Mouse (Mus musculus) heart, postnatal 0 days (tissue): ENCODE data around the gene Mmel1. TPM values are rescaled to one million over a fixed set of nuclear protein-coding genes. Genes with fewer than 3 reads are reported as not detected.

ENCODE experiments used
- ATAC-seq: fragments of 200-750 bp; cut with Nextera tagmentation; 2 replicates; pipeline ENCODE4 v1.8.0; 2017; ENCODE audit warnings: low read depth, moderate number of reproducible peaks, moderate library complexity; ENCODE audit not compliant: insufficient read depth
- DNase-seq: peaks from one replicate; pipeline ENCODE4 v3.0.0-alpha.2; 2016; ENCODE audit warnings: low spot score
- H3K27ac ChIP-seq: fragments of 300-500 bp; sonication (generic); 2 replicates; pipeline ENCODE4 v1.5.1; 2014; ENCODE audit warnings: low read depth, mild to moderate bottlenecking
- H3K27me3 ChIP-seq: fragments of 300-500 bp; sonication (generic); 2 replicates; pipeline ENCODE4 v1.6.1; 2014; ENCODE audit warnings: low read length, mixed read lengths; ENCODE audit not compliant: control insufficient read depth, insufficient read depth
- H3K36me3 ChIP-seq: fragments of 300-500 bp; sonication (generic); replicated peaks from 2 replicates; pipeline ENCODE4 v1.6.1; 2014; ENCODE audit warnings: low read length, mixed read lengths; ENCODE audit not compliant: control insufficient read depth, insufficient read depth
- H3K4me1 ChIP-seq: fragments of 300-500 bp; sonication (generic); 2 replicates; pipeline ENCODE4 v1.6.1; 2014; ENCODE audit warnings: antibody characterized with exemption; ENCODE audit not compliant: control insufficient read depth, insufficient read depth
- H3K4me2 ChIP-seq: fragments of 300-500 bp; sonication (generic); 2 replicates; pipeline ENCODE4 v1.6.1; 2014; ENCODE audit warnings: low read depth, mild to moderate bottlenecking, low read length, moderate library complexity
- H3K4me3 ChIP-seq: fragments of 300-500 bp; sonication (generic); 2 replicates; pipeline ENCODE4 v1.5.1; 2014; ENCODE audit warnings: low read depth, low read length
- H3K9ac ChIP-seq: fragments of 300-500 bp; sonication (generic); replicated peaks from 2 replicates; pipeline ENCODE4 v1.6.1; 2014; ENCODE audit warnings: low read depth, low read length, mixed read lengths
- H3K9me3 ChIP-seq: fragments of 300-500 bp; sonication (generic); replicated peaks from 2 replicates; pipeline ENCODE4 v1.6.1; 2016; ENCODE audit warnings: low read length; ENCODE audit not compliant: control insufficient read depth
- CTCF ChIP-seq: IDR thresholded peaks from 2 replicates; pipeline ENCODE4 v1.5.1; 2016; ENCODE audit warnings: antibody characterized with exemption, control low read depth, low read depth
- EP300 ChIP-seq: IDR thresholded peaks from 2 replicates; pipeline ENCODE4 v1.6.1; 2016; ENCODE audit warnings: antibody characterized with exemption, low read depth
- WGBS: fragments of 180-500 bp; shearing (Covaris S2); extraction: QIAGEN DNeasy Blood & Tissue Kit; methylation state at CpG from one replicate; pipeline ENCODE4 v1.1.7; 2014; 5-methylcytosine and 5-hydroxymethylcytosine counted together
- polyA plus RNA-seq: library from polyadenylated mRNA; unstranded; fragments of >200 nt; fragmentation: Nextera tagmentation; extraction: Ambion mirVana; gene quantifications from 2 replicates; pipeline ENCODE4 v1.2.1, GENCODE M21; 2015
- total RNA-seq: library from RNA; depleted of rRNA; stranded (reverse); fragments of >200 nt; gene quantifications from 2 replicates; pipeline ENCODE4 v1.2.3, GENCODE M21; 2014; ENCODE audit warnings: low replicate concordance

Mmel1 gene
- total and polyA plus RNA-seq, 2 experiments from 2014 or later, result 0.07 to 0.34 TPM

DNA sequence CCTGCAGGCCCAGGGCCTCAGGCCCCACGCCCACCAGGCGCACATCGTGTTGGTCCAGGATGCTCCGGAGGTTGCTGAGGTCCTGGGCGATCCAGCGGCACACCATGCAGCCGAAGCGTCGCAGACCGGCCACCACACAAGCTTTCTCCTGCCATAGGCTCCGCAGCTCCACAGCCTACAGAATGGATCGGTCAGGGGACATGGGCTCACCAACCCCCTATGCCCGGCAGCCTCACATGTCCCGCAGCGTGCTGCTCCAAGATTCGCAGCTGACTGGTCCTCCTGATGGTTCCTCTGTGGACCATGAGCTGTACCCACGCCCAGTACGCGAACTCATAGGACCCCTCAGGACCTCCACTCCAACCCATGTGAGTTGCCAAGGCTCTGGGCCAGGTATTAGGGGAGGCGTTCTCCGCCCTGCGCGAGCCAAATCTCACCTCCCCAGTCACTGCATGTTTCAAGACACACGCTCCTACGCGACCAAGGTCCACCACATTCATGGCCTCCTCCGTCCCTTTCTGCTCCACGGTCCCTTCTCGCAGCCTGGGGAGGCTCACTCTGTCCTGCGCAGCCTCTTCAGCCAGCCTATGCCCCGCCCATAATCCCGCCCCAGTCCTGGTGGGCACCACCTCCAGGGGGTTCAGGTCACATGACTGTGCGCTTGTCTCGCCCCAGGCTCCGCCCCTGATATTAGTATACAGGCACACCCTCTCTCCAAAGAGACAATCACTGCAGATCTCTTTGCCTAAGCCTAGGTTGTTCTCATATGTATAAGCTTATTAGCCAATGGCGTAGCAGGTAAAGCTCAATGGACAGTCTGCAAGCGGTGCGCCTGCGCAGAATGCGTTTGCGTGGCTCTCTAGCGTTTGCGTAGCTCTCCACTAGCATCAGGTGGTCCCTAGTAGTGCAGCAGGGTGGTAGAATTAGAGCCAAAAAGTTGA, 29.4 kb downstream of the Mmel1 start, which contains the start of gene Fam213b:
Gene Fam213b (minus strand): TSS at position 630 of the 941 bp plus-strand sequence.
- ATAC-seq (peak; percentile 97), DNase-seq (peak; percentile 85)
- peaks cover 12% of the 10 kb centered on the region; the same call in 1 of the 2 replicates for H3K4me1 ChIP-seq
- TF ChIP-seq EP300 (no peak), CTCF (no peak; the same call in 1 of the 2 replicates)
- peak within 1 kb of the TSS; percentile 62 for H3K9ac ChIP-seq
- H3K4me2 ChIP-seq, result peak within 1 kb of the TSS; percentile 94
- H3K4me3 ChIP-seq, result peak within 1 kb of the TSS; percentile 60
- no peaks in the 10 kb centered on the region for H3K9me3 ChIP-seq
- H3K27ac ChIP-seq, result peak within 1 kb of the TSS; percentile 60
- 6% methylated on average over 43 of the region's 43 CpGs for WGBS
- H3K27me3 ChIP-seq, result no peaks in the 10 kb centered on the region
- no peaks in the 10 kb centered on the region for H3K36me3 ChIP-seq

DNA sequence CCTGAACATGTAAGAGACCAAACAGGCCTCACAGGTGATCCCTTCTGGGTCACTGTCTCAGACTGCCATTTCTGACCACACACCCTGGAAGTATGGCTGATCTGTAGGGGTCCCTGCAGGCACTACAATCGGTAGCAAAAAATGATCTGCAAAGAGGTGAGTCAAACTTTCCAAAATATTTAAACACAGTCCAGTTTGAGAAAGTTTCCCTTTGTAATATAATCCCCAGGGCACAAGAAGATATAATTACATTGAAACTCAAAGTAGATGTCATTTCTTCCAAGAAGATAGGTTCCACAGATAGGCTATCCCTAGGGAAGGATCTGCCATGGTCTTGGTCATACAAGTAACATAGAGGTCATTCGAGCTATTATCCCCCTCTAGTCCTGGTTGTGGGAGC, 33.0 kb downstream of the Mmel1 start:
- Histone ChIP-seq H3K4me2 (no peak overlapping the region), H3K4me3 (no peak overlapping the region), H3K4me1 (peaks cover 19% of the 10 kb centered on the region), H3K27me3 (no peaks in the 10 kb centered on the region), H3K36me3 (no peaks in the 10 kb centered on the region), H3K9me3 (no peaks in the 10 kb centered on the region), H3K9ac (no peak overlapping the region), H3K27ac (no peak overlapping the region)
- DNase-seq, result no peak
- WGBS, result 75% methylated on average over 2 of the region's 2 CpGs
- no peak for ATAC-seq
- TF ChIP-seq CTCF, result no peak
- no peak for TF ChIP-seq EP300

DNA sequence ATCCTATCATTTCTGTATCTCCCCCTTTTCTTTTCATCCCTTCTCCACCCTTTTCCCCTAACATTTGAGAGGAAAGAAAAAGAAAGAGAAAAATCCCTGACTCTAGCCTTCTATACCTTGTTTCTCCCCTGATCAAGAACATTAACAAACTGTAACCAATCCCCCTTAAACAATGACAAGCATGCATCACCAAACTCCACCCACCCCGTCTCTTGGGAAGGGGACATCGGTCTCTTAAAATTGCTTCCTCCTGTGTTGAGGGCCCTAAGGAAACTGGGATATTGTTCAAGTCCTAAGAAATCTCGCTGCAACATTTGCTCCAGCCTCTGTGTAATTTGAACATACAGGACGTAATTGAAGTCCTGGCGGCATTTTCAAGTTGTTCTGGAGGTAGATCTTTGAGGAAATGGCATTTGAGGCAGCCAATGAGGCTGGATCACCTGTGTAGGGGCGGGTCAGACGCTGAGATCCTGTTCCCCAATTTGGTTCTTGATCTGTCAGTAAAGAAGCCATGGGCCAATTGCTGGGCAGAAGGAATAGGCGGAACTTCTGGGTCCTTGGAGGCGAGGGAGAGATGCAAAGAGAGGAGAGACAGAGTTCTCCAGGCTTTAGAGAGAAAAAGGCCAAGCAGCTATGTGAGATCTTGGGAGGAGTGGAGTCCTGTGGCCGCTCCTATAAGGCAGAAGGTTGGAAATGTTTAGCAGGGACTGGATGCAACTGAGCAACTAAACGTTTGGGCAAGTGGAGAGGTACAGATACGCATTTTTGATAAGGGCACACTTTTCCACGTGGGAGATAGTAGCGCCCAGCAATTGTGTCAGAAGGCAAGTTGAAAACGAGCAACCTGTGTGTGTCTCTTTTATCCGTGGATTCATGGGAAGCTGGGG, 35.0 kb downstream of the Mmel1 start:
- Histone ChIP-seq H3K27me3 (no peaks in the 10 kb centered on the region), H3K4me2 (peak overlapping the region; percentile 58), H3K27ac (no peak overlapping the region), H3K4me3 (peak overlapping the region; percentile 29), H3K36me3 (no peaks in the 10 kb centered on the region), H3K4me1 (peaks cover 7% of the 10 kb centered on the region; the same call in 1 of the 2 replicates), H3K9me3 (no peaks in the 10 kb centered on the region), H3K9ac (no peak overlapping the region; the same call in 1 of the 2 replicates)
- 2% methylated on average over 16 of the region's 16 CpGs for WGBS
- no peak for TF ChIP-seq EP300
- DNase-seq (peak; percentile 66), ATAC-seq (peak; percentile 88)

GRCm38 (mm10) chr4:154907833-154908232, 38.4 kb downstream of the Mmel1 start:
- WGBS, result 39% methylated on average over 17 of the region's 17 CpGs
- Histone ChIP-seq H3K9me3 (no peaks in the 10 kb centered on the region), H3K27ac (no peak overlapping the region), H3K4me2 (no peak overlapping the region), H3K27me3 (no peaks in the 10 kb centered on the region), H3K4me1 (peaks cover 7% of the 10 kb centered on the region; the same call in 1 of the 2 replicates), H3K36me3 (no peaks in the 10 kb centered on the region), H3K9ac (no peak overlapping the region), H3K4me3 (no peak overlapping the region)
- ATAC-seq (peak; percentile 69; the same call in 1 of the 2 replicates), DNase-seq (peak; percentile 64)
- TF ChIP-seq EP300, result no peak
- TF ChIP-seq CTCF, result peak; percentile 83

DNA sequence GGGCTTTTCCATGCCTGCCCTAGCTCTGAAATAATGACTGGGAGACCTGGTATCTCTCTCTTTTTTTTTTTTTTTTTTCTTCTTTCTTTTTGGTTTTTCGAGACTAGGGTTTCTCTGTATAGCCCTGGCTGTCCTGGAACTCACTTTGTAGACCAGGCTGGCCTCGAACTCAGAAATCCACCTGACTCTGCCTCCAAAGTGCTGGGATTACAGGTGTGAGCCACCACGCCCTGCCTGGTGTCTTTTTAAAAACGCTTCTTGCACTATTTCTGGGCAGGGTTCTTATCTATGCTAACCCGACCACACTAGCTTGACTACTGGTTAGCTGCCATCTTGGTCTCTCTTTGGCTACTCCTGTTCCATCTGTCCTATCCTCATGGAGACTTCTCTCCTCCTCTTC, 39.1 kb downstream of the Mmel1 start:
- H3K27ac ChIP-seq, result no peak overlapping the region
- H3K4me3 ChIP-seq, result no peak overlapping the region
- peaks cover 7% of the 10 kb centered on the region; the same call in 1 of the 2 replicates for H3K4me1 ChIP-seq
- no peak for DNase-seq
- no peak overlapping the region for H3K9ac ChIP-seq
- no peaks in the 10 kb centered on the region for H3K27me3 ChIP-seq
- H3K36me3 ChIP-seq, result no peaks in the 10 kb centered on the region
- H3K4me2 ChIP-seq, result no peak overlapping the region
- ATAC-seq, result no peak
- H3K9me3 ChIP-seq, result no peaks in the 10 kb centered on the region
- TF ChIP-seq CTCF (no peak), EP300 (no peak)
- 71% methylated on average over 5 of the region's 5 CpGs for WGBS
